Mouse (Mus musculus) neural tube, embryonic 13.5 days (tissue): Measurements from ENCODE around the gene Cntrob. TPM values are rescaled to one million over a fixed set of nuclear protein-coding genes. Genes with fewer than 3 reads are reported as not detected.
A peak's percentile ranks its signal among the peaks of the same experiment; 100 is the strongest.

Source experiments
- ATAC-seq: fragments of 200-750 bp; cut with Nextera tagmentation; 2 replicates; pipeline ENCODE4 v1.8.0; 2017; ENCODE audit warnings: low read depth, mild to moderate bottlenecking, moderate TSS enrichment, moderate library complexity
- H3K27ac ChIP-seq: fragments of 300-500 bp; sonication (generic); replicated peaks from 2 replicates; pipeline ENCODE4 v1.5.1; 2015; ENCODE audit warnings: moderate library complexity, mild to moderate bottlenecking, inconsistent platforms
- H3K27me3 ChIP-seq: fragments of 300-500 bp; sonication (generic); 2 replicates; pipeline ENCODE4 v1.6.1; 2015; ENCODE audit warnings: mild to moderate bottlenecking, inconsistent platforms
- H3K36me3 ChIP-seq: fragments of 300-500 bp; sonication (generic); 2 replicates; pipeline ENCODE4 v1.6.1; 2015; ENCODE audit warnings: mild to moderate bottlenecking, inconsistent platforms
- H3K4me1 ChIP-seq: fragments of 300-500 bp; sonication (generic); replicated peaks from 2 replicates; pipeline ENCODE4 v1.6.1; 2015; ENCODE audit warnings: inconsistent platforms
- H3K4me2 ChIP-seq: fragments of 300-500 bp; sonication (generic); 2 replicates; pipeline ENCODE4 v1.6.1; 2015; ENCODE audit warnings: inconsistent platforms, mild to moderate bottlenecking, moderate library complexity
- H3K4me3 ChIP-seq: fragments of 300-500 bp; sonication (generic); 2 replicates; pipeline ENCODE4 v1.5.1; 2015; ENCODE audit warnings: mild to moderate bottlenecking, inconsistent platforms
- H3K9ac ChIP-seq: fragments of 300-500 bp; sonication (generic); 2 replicates; pipeline ENCODE4 v1.6.1; 2015; ENCODE audit warnings: moderate library complexity, mild to moderate bottlenecking, inconsistent platforms
- H3K9me3 ChIP-seq: fragments of 300-500 bp; sonication (generic); 2 replicates; pipeline ENCODE4 v1.6.1; 2016; ENCODE audit warnings: inconsistent platforms
- WGBS: fragments of 180-500 bp; shearing (Covaris S2); methylation state at CpG from one replicate; pipeline ENCODE4 v1.1.7; 2015; 5-methylcytosine and 5-hydroxymethylcytosine counted together
- polyA plus RNA-seq: library from polyadenylated mRNA; unstranded; fragments of >200 nt; fragmentation: Nextera tagmentation; extraction: Ambion mirVana; gene quantifications from 2 replicates; pipeline ENCODE4 v1.2.1, GENCODE M21; 2015

Cntrob gene
- polyA plus RNA-seq, 1 experiment from 2014 or later = 20.9 TPM

- Histone ChIP-seq H3K4me1 (no peaks in the 10 kb centered on the region), H3K9ac (no peak overlapping the region), H3K4me3 (no peak overlapping the region), H3K9me3 (no peaks in the 10 kb centered on the region), H3K4me2 (no peak overlapping the region), H3K27ac (no peak overlapping the region), H3K27me3 (no peaks in the 10 kb centered on the region; the same call in 1 of the 2 replicates), H3K36me3 (no peaks in the 10 kb centered on the region)
- WGBS = 53% methylated on average over 4 of the region's 4 CpGs
- peak; percentile 56; the same call in 1 of the 2 replicates for ATAC-seq
Observed at GRCm38 (mm10) chr11:69257807-69258206, 65.8 kb downstream of the Cntrob start.

- Histone ChIP-seq H3K36me3 (no peaks in the 10 kb centered on the region), H3K27me3 (no peaks in the 10 kb centered on the region; the same call in 1 of the 2 replicates), H3K9ac (peak overlapping the region; percentile 38; the same call in 1 of the 2 replicates), H3K4me1 (no peaks in the 10 kb centered on the region), H3K4me2 (no peak overlapping the region), H3K4me3 (no peak overlapping the region), H3K9me3 (no peaks in the 10 kb centered on the region), H3K27ac (no peak overlapping the region)
- 73% methylated on average over 2 of the region's 2 CpGs for WGBS
- ATAC-seq = no peak
Observed at GRCm38 (mm10) chr11:69257072-69257471, 66.5 kb downstream of the Cntrob start.

DNA sequence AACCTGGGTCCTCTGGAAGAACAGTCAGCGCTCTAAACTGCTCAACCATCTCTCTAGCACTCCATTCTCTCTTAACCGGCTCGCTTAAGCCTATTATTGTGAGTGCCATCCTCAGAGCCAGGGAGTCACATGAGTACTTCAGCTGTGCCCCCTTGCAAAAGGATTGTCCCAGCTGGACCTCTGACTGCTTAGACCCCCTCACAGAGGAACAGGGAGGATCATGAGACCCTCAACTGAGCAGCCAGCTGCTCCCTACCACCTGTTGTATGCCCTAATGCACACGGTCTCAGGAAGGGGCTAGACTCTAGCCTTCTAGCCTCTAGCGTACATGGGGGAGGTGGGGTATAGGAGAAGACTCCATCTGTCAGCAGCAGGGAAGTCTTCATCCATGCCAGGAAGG is 68.8 kb downstream of the Cntrob start:
- no peak overlapping the region for H3K4me3 ChIP-seq
- H3K36me3 ChIP-seq = no peaks in the 10 kb centered on the region
- WGBS = 74% methylated on average over 5 of the region's 5 CpGs

GRCm38 (mm10) chr11:69253131-69253530 is 70.4 kb downstream of the Cntrob start:
- no peak overlapping the region for H3K4me3 ChIP-seq
- H3K27ac ChIP-seq = no peak overlapping the region
- no peaks in the 10 kb centered on the region for H3K9me3 ChIP-seq
- H3K27me3 ChIP-seq = no peaks in the 10 kb centered on the region; the same call in 1 of the 2 replicates
- WGBS = 40% methylated on average over 9 of the region's 9 CpGs
- H3K4me1 ChIP-seq = no peaks in the 10 kb centered on the region
- H3K4me2 ChIP-seq = no peak overlapping the region
- no peak for ATAC-seq
- H3K36me3 ChIP-seq = no peaks in the 10 kb centered on the region
- H3K9ac ChIP-seq = no peak overlapping the region

More for the DNA sequence above, 68.8 kb downstream of the Cntrob start:
- H3K27ac ChIP-seq = no peak overlapping the region
- no peak for ATAC-seq
- H3K4me2 ChIP-seq = no peak overlapping the region
- H3K27me3 ChIP-seq = no peaks in the 10 kb centered on the region; the same call in 1 of the 2 replicates
- no peaks in the 10 kb centered on the region for H3K4me1 ChIP-seq
- no peaks in the 10 kb centered on the region for H3K9me3 ChIP-seq
- no peak overlapping the region for H3K9ac ChIP-seq

DNA sequence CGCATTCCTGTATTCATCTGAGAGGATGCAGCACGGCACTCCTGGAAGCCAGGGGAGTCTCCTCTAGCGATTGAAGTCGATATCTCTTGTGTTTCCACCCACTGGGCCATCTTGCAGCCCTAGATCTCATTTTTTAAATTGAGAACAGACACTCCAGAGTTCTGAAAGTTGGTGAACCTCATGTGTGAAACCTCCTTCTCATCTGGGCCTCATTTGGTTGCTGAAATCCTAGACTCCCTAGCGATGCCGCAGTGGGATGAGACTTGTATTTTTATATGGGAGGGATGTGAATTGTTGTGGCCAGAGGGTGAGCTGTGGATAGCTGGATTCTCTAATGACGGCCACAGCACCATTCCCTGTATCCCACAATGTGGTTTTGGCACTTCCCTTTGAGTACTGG is 71.6 kb downstream of the Cntrob start:
- Histone ChIP-seq H3K9ac (no peak overlapping the region), H3K4me1 (no peaks in the 10 kb centered on the region), H3K27ac (no peak overlapping the region), H3K27me3 (no peaks in the 10 kb centered on the region; the same call in 1 of the 2 replicates), H3K9me3 (no peaks in the 10 kb centered on the region), H3K4me3 (no peak overlapping the region), H3K4me2 (no peak overlapping the region), H3K36me3 (no peaks in the 10 kb centered on the region)
- ATAC-seq = no peak
- 88% methylated on average over 7 of the region's 7 CpGs for WGBS

- WGBS = 63% methylated on average over 14 of the region's 14 CpGs
- ATAC-seq = no peak
Observed at GRCm38 (mm10) chr11:69251135-69251842, 72.3 kb downstream of the Cntrob start.

DNA sequence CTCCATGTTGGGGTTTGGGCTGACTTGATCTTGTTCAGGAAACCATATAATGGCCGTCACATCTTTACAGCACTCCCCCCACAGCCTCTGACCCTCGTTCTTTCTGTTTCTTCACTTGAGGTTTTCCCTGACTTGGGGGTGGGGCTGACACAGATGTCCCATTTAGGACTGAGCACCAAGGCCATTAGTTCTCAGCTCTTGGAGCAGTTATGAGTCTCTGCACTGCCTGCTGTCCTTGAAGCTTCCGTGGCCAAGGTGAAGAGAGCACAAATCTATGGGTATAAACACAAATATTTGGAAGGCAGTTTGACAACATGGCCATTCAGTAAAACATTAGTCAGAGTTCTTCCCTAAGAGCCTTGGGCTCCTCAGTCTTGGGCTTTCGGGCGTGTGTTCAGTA is 73.5 kb downstream of the Cntrob start:
- H3K27me3 ChIP-seq = no peaks in the 10 kb centered on the region
- no peak overlapping the region for H3K9ac ChIP-seq
- no peak overlapping the region for H3K4me3 ChIP-seq
- no peak for ATAC-seq
- H3K9me3 ChIP-seq = no peaks in the 10 kb centered on the region
- no peaks in the 10 kb centered on the region for H3K36me3 ChIP-seq
- WGBS = 76% methylated on average over 5 of the region's 5 CpGs
- H3K4me1 ChIP-seq = peaks cover 4% of the 10 kb centered on the region; the same call in 1 of the 2 replicates
- no peak overlapping the region for H3K4me2 ChIP-seq
- H3K27ac ChIP-seq = no peak overlapping the region

More at GRCm38 (mm10) chr11:69251135-69251842, 72.3 kb downstream of the Cntrob start:
- Histone ChIP-seq H3K9ac (no peak overlapping the region), H3K27ac (no peak overlapping the region), H3K4me2 (no peak overlapping the region), H3K27me3 (no peaks in the 10 kb centered on the region; the same call in 1 of the 2 replicates), H3K9me3 (no peaks in the 10 kb centered on the region), H3K4me3 (no peak overlapping the region), H3K36me3 (no peaks in the 10 kb centered on the region), H3K4me1 (no peaks in the 10 kb centered on the region)

Other genes with a start within 250 kb of the Cntrob start
- 268 and 282 TPM in 2 replicates for gene Vamp2, start 235.3 kb downstream of the Cntrob start, polyA plus RNA-seq
- 8.0 and 8.4 TPM in 2 replicates for gene Per1, start 228.6 kb downstream of the Cntrob start, polyA plus RNA-seq
- gene Hes7, start 203.4 kb downstream of the Cntrob start, polyA plus RNA-seq = 0.61 TPM in 1 of 2 replicates, not detected in the other
- gene 9130213A22Rik, start 201.2 kb downstream of the Cntrob start, polyA plus RNA-seq = 0.18 and 0.32 TPM in 2 replicates
- gene Aloxe3, start 197.9 kb downstream of the Cntrob start, polyA plus RNA-seq = 0.59 and 1.2 TPM in 2 replicates
- gene Alox12b, start 166.8 kb downstream of the Cntrob start, polyA plus RNA-seq = 0.22 and 0.23 TPM in 2 replicates
- gene Alox8, start 125.9 kb downstream of the Cntrob start, polyA plus RNA-seq = 0.17 TPM in 1 of 2 replicates, not detected in the other
- 0.21 TPM in 2 replicates for gene Gucy2e, start 86.7 kb downstream of the Cntrob start, polyA plus RNA-seq
- gene Trappc1, start 205 bp upstream of the Cntrob start, polyA plus RNA-seq = 225 and 229 TPM in 2 replicates
- gene Kcnab3, start 2.5 kb upstream of the Cntrob start, polyA plus RNA-seq = 5.5 and 5.7 TPM in 2 replicates
- 131 and 136 TPM in 2 replicates for gene Rnf227, start 16.7 kb upstream of the Cntrob start, polyA plus RNA-seq
- gene Chd3, start 45.6 kb upstream of the Cntrob start, polyA plus RNA-seq = 82.3 and 84.6 TPM in 2 replicates
- gene Naa38, start 71.7 kb upstream of the Cntrob start, polyA plus RNA-seq = 112 and 117 TPM in 2 replicates
- 36.2 and 39.2 TPM in 2 replicates for gene Cyb5d1, start 71.9 kb upstream of the Cntrob start, polyA plus RNA-seq
- 7.8 and 8.4 TPM in 2 replicates for gene Tmem88, start 74.5 kb upstream of the Cntrob start, polyA plus RNA-seq
- 44.8 and 47.4 TPM in 2 replicates for gene Kdm6b, start 89.9 kb upstream of the Cntrob start, polyA plus RNA-seq
- gene Dnah2, start 225.3 kb upstream of the Cntrob start, polyA plus RNA-seq = 2.2 and 2.7 TPM in 2 replicates
- 68.1 and 72.0 TPM in 2 replicates for gene Efnb3, start 236.4 kb upstream of the Cntrob start, polyA plus RNA-seq